Mouse (Mus musculus) heart, embryonic 13.5 days (tissue): ENCODE results near the gene Clec3b. TPM values are rescaled to one million over a fixed set of nuclear protein-coding genes. Genes with fewer than 3 reads are reported as not detected.

Experiments used
- ATAC-seq: fragments of 200-750 bp; cut with Nextera tagmentation; 2 replicates; pipeline ENCODE4 v1.8.0; 2017; ENCODE audit warnings: moderate TSS enrichment; ENCODE audit not compliant: insufficient number of reproducible peaks, low FRiP score, low TSS enrichment; ENCODE audit errors: extremely low read depth
- H3K27ac ChIP-seq: fragments of 300-500 bp; sonication (generic); replicated peaks from 2 replicates; pipeline ENCODE4 v1.5.1; 2015; ENCODE audit warnings: moderate library complexity, mild to moderate bottlenecking, inconsistent platforms
- H3K27me3 ChIP-seq: fragments of 300-500 bp; sonication (generic); replicated peaks from 2 replicates; pipeline ENCODE4 v1.6.1; 2015; ENCODE audit warnings: mild to moderate bottlenecking, inconsistent platforms
- H3K36me3 ChIP-seq: fragments of 300-500 bp; sonication (generic); 2 replicates; pipeline ENCODE4 v1.6.1; 2015; ENCODE audit warnings: mild to moderate bottlenecking, inconsistent platforms
- H3K4me1 ChIP-seq: fragments of 300-500 bp; sonication (generic); 2 replicates; pipeline ENCODE4 v1.6.1; 2015; ENCODE audit warnings: inconsistent platforms
- H3K4me2 ChIP-seq: fragments of 300-500 bp; sonication (generic); 2 replicates; pipeline ENCODE4 v1.6.1; 2015; ENCODE audit warnings: inconsistent platforms, mild to moderate bottlenecking, moderate library complexity
- H3K4me3 ChIP-seq: fragments of 300-500 bp; sonication (generic); 2 replicates; pipeline ENCODE4 v1.5.1; 2015; ENCODE audit warnings: moderate library complexity, mild to moderate bottlenecking, inconsistent platforms
- H3K9ac ChIP-seq: fragments of 300-500 bp; sonication (generic); 2 replicates; pipeline ENCODE4 v1.6.1; 2015; ENCODE audit warnings: inconsistent platforms, mild to moderate bottlenecking, moderate library complexity
- H3K9me3 ChIP-seq: fragments of 300-500 bp; sonication (generic); 2 replicates; pipeline ENCODE4 v1.6.1; 2016; ENCODE audit warnings: inconsistent platforms
- WGBS: fragments of 180-500 bp; shearing (Covaris S2); methylation state at CpG from one replicate; pipeline ENCODE4 v1.1.7; 2015; ENCODE audit warnings: mixed read lengths; 5-methylcytosine and 5-hydroxymethylcytosine counted together
- polyA plus RNA-seq: library from polyadenylated mRNA; unstranded; fragments of >200 nt; fragmentation: Nextera tagmentation; extraction: Ambion mirVana; gene quantifications from 2 replicates; pipeline ENCODE4 v1.2.1, GENCODE M21; 2015

Clec3b gene
- polyA plus RNA-seq, 1 experiment from 2014 or later: 0.20 TPM

DNA sequence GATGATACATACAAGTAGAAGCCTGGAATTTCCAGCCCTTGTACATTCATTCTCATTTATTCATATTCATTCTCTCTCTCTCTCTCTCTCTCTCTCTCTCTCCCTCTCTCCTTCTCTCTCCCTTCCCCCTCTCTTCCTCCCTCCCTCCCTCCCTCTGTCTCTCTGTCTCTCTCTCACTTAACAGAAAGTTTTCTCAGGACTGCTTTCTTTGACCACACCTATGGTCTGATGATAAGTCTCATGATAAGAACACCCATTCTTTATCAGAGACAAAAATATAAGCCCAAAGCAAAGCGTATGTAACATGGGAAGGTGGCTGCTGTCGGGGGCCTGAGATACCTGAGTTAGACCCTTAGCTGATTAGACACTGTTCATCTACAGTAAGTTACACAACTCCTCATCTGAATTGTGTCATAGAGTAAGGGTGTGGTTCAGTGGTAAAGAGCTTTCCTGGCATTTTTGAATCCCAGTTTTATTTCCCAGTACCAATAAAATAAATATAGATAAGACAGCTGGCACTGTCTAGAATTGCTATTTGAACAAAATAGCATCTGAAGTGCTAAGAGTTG is 26.2 kb upstream of the Clec3b start:
- no peak overlapping the region for H3K4me2 ChIP-seq
- H3K9me3 ChIP-seq: no peaks in the 10 kb centered on the region
- H3K27me3 ChIP-seq: no peaks in the 10 kb centered on the region
- H3K4me1 ChIP-seq: no peaks in the 10 kb centered on the region
- no peak overlapping the region for H3K27ac ChIP-seq
- H3K9ac ChIP-seq: no peak overlapping the region
- no peak overlapping the region for H3K4me3 ChIP-seq
- ATAC-seq: no peak
- peaks cover 93% of the 10 kb centered on the region for H3K36me3 ChIP-seq
- WGBS: 59% methylated on average over 2 of the region's 2 CpGs

DNA sequence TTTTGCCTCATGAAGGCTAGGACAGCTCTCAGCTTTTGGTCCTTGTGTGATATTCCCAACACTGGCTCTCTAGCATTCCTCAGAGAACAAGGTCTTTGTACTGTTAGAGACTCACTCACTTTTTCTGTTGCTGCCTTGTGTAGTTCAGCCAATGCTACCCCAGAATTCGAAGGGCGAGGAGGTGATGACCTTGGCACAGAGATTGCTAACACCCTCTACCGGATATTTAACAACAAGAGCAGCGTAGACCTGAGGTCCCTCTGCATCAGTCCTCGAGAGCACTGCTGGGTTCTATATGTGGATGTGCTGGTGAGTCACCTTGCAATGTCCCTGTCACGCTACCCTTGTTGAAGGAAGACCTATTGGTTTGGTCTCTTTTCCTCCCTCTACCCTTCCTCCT is 23.1 kb upstream of the Clec3b start:
- H3K27ac ChIP-seq: no peak overlapping the region
- no peaks in the 10 kb centered on the region for H3K9me3 ChIP-seq
- H3K9ac ChIP-seq: no peak overlapping the region
- H3K4me3 ChIP-seq: no peak overlapping the region
- ATAC-seq: no peak
- WGBS: 91% methylated on average over 6 of the region's 6 CpGs
- H3K4me1 ChIP-seq: no peaks in the 10 kb centered on the region
- H3K36me3 ChIP-seq: peaks cover 93% of the 10 kb centered on the region
- no peaks in the 10 kb centered on the region for H3K27me3 ChIP-seq
- H3K4me2 ChIP-seq: no peak overlapping the region

DNA sequence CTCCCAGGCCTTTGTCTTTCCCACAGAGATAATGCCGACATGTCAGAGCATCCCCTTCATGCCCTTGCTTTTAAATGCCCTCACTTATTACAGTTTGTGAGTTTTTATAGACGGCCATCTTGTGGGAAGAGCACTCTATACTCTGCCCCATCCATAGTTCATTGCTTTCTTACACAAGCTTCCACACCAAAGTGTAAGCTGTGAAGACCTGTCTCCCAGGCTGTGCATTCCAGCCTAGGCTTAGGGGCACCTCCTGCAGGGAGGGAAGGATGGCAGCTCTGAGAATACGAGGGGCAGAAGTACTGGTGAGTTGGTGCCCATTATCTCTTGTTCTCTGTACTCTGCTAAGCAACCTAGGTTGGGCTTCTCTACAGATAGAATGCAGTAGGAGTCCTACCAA is 17.8 kb upstream of the Clec3b start:
- Histone ChIP-seq H3K27me3 (no peaks in the 10 kb centered on the region), H3K4me1 (no peaks in the 10 kb centered on the region), H3K4me2 (no peak overlapping the region), H3K4me3 (no peak overlapping the region), H3K9ac (no peak overlapping the region), H3K9me3 (no peaks in the 10 kb centered on the region), H3K36me3 (peaks cover 100% of the 10 kb centered on the region), H3K27ac (no peak overlapping the region)
- 85% methylated on average over 3 of the region's 3 CpGs for WGBS
- no peak for ATAC-seq

DNA sequence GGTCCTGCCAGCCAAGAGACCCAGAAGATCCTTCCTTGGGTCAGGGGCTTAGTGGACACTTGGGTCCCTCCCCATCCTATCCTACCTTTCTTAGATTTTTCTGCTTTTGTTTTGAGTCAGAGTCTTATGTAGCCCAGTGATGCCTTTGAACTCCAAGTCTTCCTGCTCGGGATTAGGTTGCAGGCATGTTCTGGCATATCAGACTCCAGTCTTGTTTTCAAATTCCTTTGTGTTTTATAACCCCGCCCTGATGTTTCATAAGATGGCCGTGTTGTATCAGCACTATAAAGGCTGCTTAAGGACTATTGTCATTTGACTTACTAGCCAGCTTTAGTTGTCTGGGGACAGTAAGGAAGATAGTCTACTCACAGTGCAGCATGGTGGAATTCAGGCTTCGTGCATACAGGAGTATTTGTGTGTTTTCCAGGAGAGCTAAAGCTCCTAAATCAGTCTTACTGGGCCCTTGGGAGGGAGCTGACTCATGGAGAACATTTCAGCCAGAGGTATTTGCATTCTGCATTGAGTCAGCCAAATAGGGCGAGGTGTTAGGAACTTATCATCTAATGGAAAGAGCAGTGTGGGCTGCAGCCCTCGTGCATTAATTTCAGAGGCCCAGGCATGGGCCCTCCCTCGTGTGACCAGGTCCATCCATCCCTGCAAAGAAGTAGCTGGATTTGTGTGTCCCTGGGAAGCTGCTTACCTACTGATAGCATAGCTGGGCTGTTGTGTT is 13.6 kb upstream of the Clec3b start:
- Histone ChIP-seq H3K36me3 (peaks cover 84% of the 10 kb centered on the region), H3K9me3 (no peaks in the 10 kb centered on the region), H3K4me1 (peaks cover 13% of the 10 kb centered on the region), H3K4me3 (no peak overlapping the region), H3K27me3 (no peaks in the 10 kb centered on the region), H3K9ac (no peak overlapping the region), H3K4me2 (no peak overlapping the region), H3K27ac (no peak overlapping the region)
- WGBS: 68% methylated on average over 7 of the region's 7 CpGs
- no peak for ATAC-seq

DNA sequence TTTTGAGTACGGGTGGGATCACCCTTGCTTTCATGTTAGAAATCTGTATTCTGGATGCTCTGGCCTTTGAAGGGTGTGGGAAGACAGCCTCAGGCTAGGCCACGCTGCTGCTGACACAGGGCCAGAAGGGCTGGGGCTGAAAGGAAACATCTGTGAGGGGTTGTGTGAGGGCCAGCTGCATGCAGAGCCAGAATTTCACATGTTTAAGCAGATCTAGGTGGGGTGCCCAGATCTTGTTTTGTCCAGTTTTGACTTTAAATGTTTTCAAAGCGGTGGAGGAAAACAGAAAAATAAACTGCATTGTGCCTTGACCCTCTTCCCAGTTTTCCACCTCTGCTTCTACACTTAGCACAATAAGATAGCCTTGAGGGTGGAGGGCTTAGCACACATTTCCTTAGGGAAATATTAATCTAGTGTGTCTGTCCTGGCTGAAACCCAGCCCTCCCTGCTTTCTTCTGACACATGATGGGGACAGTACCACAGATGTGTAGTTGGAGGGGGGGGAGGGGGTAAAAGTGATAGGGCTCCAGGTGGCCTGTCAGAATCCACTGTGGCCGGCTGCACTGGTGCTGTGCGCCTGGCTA is 11.8 kb upstream of the Clec3b start:
- peaks cover 13% of the 10 kb centered on the region for H3K4me1 ChIP-seq
- peaks cover 10% of the 10 kb centered on the region; the same call in 1 of the 2 replicates for H3K9me3 ChIP-seq
- H3K4me2 ChIP-seq: no peak overlapping the region
- WGBS: 57% methylated on average over 5 of the region's 5 CpGs
- H3K9ac ChIP-seq: no peak overlapping the region
- peak overlapping the region; percentile 74 for H3K27ac ChIP-seq
- no peak for ATAC-seq
- H3K36me3 ChIP-seq: peaks cover 83% of the 10 kb centered on the region
- H3K4me3 ChIP-seq: no peak overlapping the region
- H3K27me3 ChIP-seq: no peaks in the 10 kb centered on the region

DNA sequence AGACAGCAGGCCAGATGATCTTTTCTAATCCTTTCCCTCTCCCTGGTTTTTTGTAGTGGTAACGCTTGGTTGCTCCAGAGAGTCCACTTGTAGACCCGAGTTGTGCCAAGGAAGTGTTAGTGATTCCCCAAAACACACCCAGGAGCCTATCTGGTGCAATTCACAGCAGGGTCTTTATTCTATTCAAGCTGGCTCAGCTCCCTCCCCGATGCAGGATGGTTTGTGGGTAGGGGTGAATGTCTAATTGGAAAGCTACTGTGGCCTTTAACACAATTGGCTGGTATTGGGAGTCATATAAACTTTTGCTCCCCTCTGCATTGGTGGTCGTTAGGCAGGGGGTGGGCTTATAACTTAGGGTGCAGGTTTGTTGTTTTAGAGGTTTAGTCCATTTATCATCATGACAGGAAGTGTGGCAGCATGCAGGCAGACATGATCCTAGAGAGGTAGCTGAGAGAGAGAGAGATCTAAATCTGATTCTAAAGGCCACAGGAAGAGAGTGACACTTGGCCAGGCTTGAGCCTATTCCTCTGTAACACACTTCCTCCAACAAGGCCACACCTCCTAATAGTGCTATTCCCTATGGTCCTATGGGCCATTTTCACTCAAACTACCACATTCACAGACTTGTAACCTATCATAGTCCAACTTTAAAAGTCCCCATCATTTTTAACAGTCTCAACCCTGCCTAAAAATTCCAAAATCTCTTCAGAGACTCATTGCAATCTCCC is 10.7 kb upstream of the Clec3b start:
- H3K27ac ChIP-seq: peak overlapping the region; percentile 74
- no peak for ATAC-seq
- no peaks in the 10 kb centered on the region for H3K27me3 ChIP-seq
- no peak overlapping the region for H3K4me3 ChIP-seq
- WGBS: 77% methylated on average over 4 of the region's 4 CpGs
- H3K4me1 ChIP-seq: peaks cover 13% of the 10 kb centered on the region
- no peak overlapping the region for H3K4me2 ChIP-seq
- H3K36me3 ChIP-seq: peaks cover 78% of the 10 kb centered on the region
- H3K9ac ChIP-seq: no peak overlapping the region
- peaks cover 17% of the 10 kb centered on the region for H3K9me3 ChIP-seq

DNA sequence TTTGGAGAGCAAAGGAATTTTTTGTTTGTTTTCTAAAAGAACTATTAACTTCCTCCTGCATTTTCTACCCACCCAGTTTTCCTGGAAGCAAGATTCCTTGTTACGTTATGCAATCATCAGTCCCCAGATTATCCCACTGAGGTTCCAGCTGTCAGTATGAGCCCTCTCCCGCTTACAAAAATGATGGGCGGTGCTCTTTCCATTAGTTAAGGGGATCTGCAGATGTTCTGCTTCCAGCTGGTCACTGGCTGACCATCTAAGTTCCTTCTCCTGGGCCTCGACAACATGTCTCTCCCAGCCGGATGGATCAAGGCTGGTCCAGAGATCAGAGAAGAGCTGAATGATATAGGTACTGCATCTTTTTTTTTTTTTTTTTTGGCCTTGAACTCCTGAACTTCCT is 2.3 kb upstream of the Clec3b start:
- Histone ChIP-seq H3K9me3 (peaks cover 21% of the 10 kb centered on the region), H3K9ac (no peak overlapping the region), H3K36me3 (peaks cover 21% of the 10 kb centered on the region), H3K27ac (no peak overlapping the region), H3K27me3 (no peaks in the 10 kb centered on the region), H3K4me3 (no peak overlapping the region), H3K4me1 (no peaks in the 10 kb centered on the region), H3K4me2 (no peak overlapping the region)
- 76% methylated on average over 5 of the region's 5 CpGs for WGBS
- no peak for ATAC-seq

DNA sequence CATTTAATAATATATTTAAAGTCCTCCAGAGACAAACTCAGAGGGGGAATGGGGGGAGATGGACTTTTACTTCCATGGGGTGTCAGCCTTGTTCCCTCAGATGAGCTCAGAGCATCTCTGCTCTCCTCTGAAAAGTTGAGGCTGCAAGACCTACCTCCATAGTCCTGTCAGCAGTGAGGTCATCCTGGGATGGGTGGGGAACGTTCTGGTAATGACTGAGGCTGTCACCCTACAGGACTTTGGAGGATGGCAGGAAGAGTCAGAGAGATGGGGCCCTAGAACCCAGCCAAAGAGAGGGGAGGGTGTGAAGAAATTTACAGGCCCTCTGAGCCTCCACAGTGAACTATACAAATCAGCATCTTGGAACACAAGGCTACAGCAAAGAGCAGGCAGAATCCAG is 815 bp downstream of the Clec3b start:
- Histone ChIP-seq H3K4me2 (no peak overlapping the region), H3K4me1 (no peaks in the 10 kb centered on the region), H3K36me3 (no peaks in the 10 kb centered on the region), H3K4me3 (no peak overlapping the region), H3K27ac (no peak overlapping the region), H3K9ac (no peak overlapping the region), H3K9me3 (0 out of 2 replicates have a peak, but pooled peaks cover 3% of the 10 kb centered on the region), H3K27me3 (no peaks in the 10 kb centered on the region)
- WGBS: 57% methylated on average over 1 of the region's 1 CpGs
- no peak for ATAC-seq

DNA sequence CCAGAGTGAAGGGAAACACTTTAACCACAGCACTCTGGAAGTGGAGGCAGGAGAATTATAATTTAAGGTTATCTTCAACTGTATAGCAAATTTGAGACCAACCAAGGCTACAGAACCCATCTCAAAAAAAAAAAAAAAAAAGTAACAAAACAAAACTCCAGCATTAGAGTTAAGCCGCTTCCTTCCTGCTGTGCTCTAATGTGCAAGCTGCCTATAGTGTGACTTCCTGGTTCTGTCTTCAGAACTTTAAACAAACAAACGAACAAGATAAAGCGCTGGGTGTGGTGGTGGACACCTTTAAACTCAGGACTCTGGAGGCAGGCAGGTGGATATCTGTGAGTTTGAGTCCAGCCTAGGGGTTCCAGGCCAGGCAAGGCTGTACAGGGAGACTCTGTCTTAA is 1.3 kb downstream of the Clec3b start:
- no peak for ATAC-seq
- Histone ChIP-seq H3K27ac (no peak overlapping the region), H3K4me1 (peaks cover 4% of the 10 kb centered on the region; the same call in 1 of the 2 replicates), H3K9me3 (no peaks in the 10 kb centered on the region), H3K27me3 (no peaks in the 10 kb centered on the region), H3K4me2 (no peak overlapping the region), H3K4me3 (no peak overlapping the region), H3K36me3 (no peaks in the 10 kb centered on the region), H3K9ac (no peak overlapping the region)
- WGBS: 52% methylated on average over 3 of the region's 3 CpGs

DNA sequence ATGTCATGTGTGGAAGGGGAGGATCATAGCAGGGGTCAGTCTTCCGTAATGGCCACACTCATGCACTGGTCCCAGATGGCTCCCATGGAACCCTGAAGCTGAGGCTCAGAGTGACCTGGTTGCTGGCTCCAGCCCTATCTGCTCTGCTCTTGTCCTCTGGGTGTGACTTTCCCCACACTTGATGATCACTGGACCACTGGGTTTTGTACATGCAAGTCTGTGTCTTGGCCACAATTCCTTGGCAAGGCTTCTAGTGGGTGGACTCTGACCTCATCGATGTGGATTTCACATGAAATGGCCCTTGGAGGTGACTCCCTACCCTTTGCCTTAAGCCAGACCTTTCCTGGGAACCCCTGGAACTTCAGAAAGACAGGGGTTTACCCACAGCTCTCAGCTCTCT is 2.4 kb downstream of the Clec3b start:
- no peaks in the 10 kb centered on the region for H3K9me3 ChIP-seq
- peaks cover 4% of the 10 kb centered on the region; the same call in 1 of the 2 replicates for H3K4me1 ChIP-seq
- WGBS: 82% methylated on average over 2 of the region's 2 CpGs
- H3K4me2 ChIP-seq: no peak overlapping the region
- no peak overlapping the region for H3K4me3 ChIP-seq
- no peak overlapping the region for H3K9ac ChIP-seq
- no peak for ATAC-seq
- no peaks in the 10 kb centered on the region for H3K36me3 ChIP-seq
- no peaks in the 10 kb centered on the region for H3K27me3 ChIP-seq
- no peak overlapping the region for H3K27ac ChIP-seq

DNA sequence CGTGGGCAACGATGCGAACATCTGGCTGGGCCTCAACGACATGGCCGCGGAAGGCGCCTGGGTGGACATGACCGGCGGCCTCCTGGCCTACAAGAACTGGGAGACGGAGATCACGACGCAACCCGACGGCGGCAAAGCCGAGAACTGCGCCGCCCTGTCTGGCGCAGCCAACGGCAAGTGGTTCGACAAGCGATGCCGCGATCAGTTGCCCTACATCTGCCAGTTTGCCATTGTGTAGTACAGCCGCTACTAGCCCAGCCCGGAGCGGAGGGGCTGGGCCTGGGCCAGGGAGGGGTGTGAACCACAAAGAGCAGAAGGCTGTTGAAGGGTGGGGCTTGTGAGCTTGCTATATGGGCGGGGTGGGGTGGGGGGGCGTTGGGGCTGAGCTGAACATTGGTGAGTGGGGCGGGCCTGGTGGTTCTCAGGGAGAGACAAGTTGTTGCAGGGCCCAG is 6.2 kb downstream of the Clec3b start:
- H3K4me3 ChIP-seq: peak overlapping the region; percentile 40
- no peaks in the 10 kb centered on the region for H3K9me3 ChIP-seq
- no peak overlapping the region for H3K27ac ChIP-seq
- H3K36me3 ChIP-seq: no peaks in the 10 kb centered on the region
- H3K27me3 ChIP-seq: no peaks in the 10 kb centered on the region
- peaks cover 4% of the 10 kb centered on the region; the same call in 1 of the 2 replicates for H3K4me1 ChIP-seq
- 27% methylated on average over 30 of the region's 30 CpGs for WGBS
- no peak for ATAC-seq
- H3K9ac ChIP-seq: peak overlapping the region; percentile 58
- H3K4me2 ChIP-seq: peak overlapping the region; percentile 66
